Mouse (Mus musculus) intestine, embryonic 14.5 days (tissue): ENCODE data around the gene Arid1b. TPM values are rescaled to one million over a fixed set of nuclear protein-coding genes. Genes with fewer than 3 reads are reported as not detected.

Source experiments
- ATAC-seq: fragments of 200-750 bp; cut with Nextera tagmentation; replicated peaks from 2 replicates; pipeline ENCODE4 v1.8.0; 2017; ENCODE audit warnings: low read depth, moderate number of reproducible peaks, moderate TSS enrichment, moderate library complexity; ENCODE audit not compliant: low FRiP score, low TSS enrichment
- DNase-seq: peaks from one replicate; pipeline ENCODE4 v3.0.0-alpha.2; 2018; ENCODE audit warnings: low spot score
- H3K27ac ChIP-seq: fragments of 300-500 bp; sonication (generic); 2 replicates; pipeline ENCODE4 v1.5.1; 2014; ENCODE audit warnings: low read depth, mild to moderate bottlenecking, control low read depth
- H3K27me3 ChIP-seq: fragments of 300-500 bp; sonication (generic); replicated peaks from 2 replicates; pipeline ENCODE4 v1.6.1; 2014; ENCODE audit warnings: low read length, control low read depth; ENCODE audit not compliant: control insufficient read depth, insufficient read depth
- H3K36me3 ChIP-seq: fragments of 300-500 bp; sonication (generic); 2 replicates; pipeline ENCODE4 v1.6.1; 2014; ENCODE audit warnings: low read length, control low read depth; ENCODE audit not compliant: control insufficient read depth, insufficient read depth
- H3K4me1 ChIP-seq: fragments of 300-500 bp; sonication (generic); replicated peaks from 2 replicates; pipeline ENCODE4 v1.6.1; 2014; ENCODE audit warnings: low read length, control low read depth, mixed read lengths; ENCODE audit not compliant: control insufficient read depth, insufficient read depth
- H3K4me2 ChIP-seq: fragments of 300-500 bp; sonication (generic); 2 replicates; pipeline ENCODE4 v1.6.1; 2014; ENCODE audit warnings: low read length
- H3K4me3 ChIP-seq: fragments of 300-500 bp; sonication (generic); 2 replicates; pipeline ENCODE4 v1.5.1; 2014; ENCODE audit warnings: low read depth, low read length, control low read depth, mixed read lengths
- H3K9ac ChIP-seq: fragments of 300-500 bp; sonication (generic); 2 replicates; pipeline ENCODE4 v1.6.1; 2014; ENCODE audit warnings: mild to moderate bottlenecking, low read length
- H3K9me3 ChIP-seq: fragments of 300-500 bp; sonication (generic); 2 replicates; pipeline ENCODE4 v1.6.1; 2016; ENCODE audit warnings: low read length, control low read depth; ENCODE audit not compliant: control insufficient read depth
- WGBS: fragments of 180-500 bp; shearing (Covaris S2); extraction: QIAGEN DNeasy Blood & Tissue Kit; methylation state at CpG from one replicate; pipeline ENCODE4 v1.1.7; 2014; 5-methylcytosine and 5-hydroxymethylcytosine counted together
- polyA plus RNA-seq: library from polyadenylated mRNA; unstranded; fragments of >200 nt; fragmentation: Nextera tagmentation; extraction: Ambion mirVana; gene quantifications from 2 replicates; pipeline ENCODE4 v1.2.1, GENCODE M21; 2014

The Arid1b gene
- polyA plus RNA-seq, 1 experiment from 2014 or later, result 16.4 TPM

- no peaks in the 10 kb centered on the region for H3K9me3 ChIP-seq
- H3K4me3 ChIP-seq, result no peak overlapping the region
- H3K27ac ChIP-seq, result no peak overlapping the region
- 80% methylated on average over 6 of the region's 6 CpGs for WGBS
- H3K4me2 ChIP-seq, result no peak overlapping the region
- H3K36me3 ChIP-seq, result no peaks in the 10 kb centered on the region
- H3K27me3 ChIP-seq, result no peaks in the 10 kb centered on the region
- DNase-seq (no peak), ATAC-seq (no peak)
- H3K4me1 ChIP-seq, result peaks cover 9% of the 10 kb centered on the region
- no peak overlapping the region for H3K9ac ChIP-seq
Measured at GRCm38 (mm10) chr17:5143735-5144439, 149.8 kb downstream of the Arid1b start.

- H3K27ac ChIP-seq, result peak overlapping the region; percentile 33; the same call in 1 of the 2 replicates
- no peak for DNase-seq
Measured at GRCm38 (mm10) chr17:5150660-5151063, 156.5 kb downstream of the Arid1b start.

GRCm38 (mm10) chr17:5151852-5152251, 157.7 kb downstream of the Arid1b start:
- no peak overlapping the region for H3K27ac ChIP-seq
- H3K9ac ChIP-seq, result no peak overlapping the region
- H3K27me3 ChIP-seq, result no peaks in the 10 kb centered on the region
- H3K36me3 ChIP-seq, result no peaks in the 10 kb centered on the region
- peaks cover 14% of the 10 kb centered on the region for H3K4me1 ChIP-seq
- 75% methylated on average over 11 of the region's 11 CpGs for WGBS
- H3K4me3 ChIP-seq, result no peak overlapping the region
- DNase-seq (no peak), ATAC-seq (no peak)
- H3K9me3 ChIP-seq, result no peaks in the 10 kb centered on the region
- H3K4me2 ChIP-seq, result no peak overlapping the region

More at GRCm38 (mm10) chr17:5150660-5151063, 156.5 kb downstream of the Arid1b start:
- H3K4me2 ChIP-seq, result no peak overlapping the region
- WGBS, result 41% methylated on average over 7 of the region's 7 CpGs
- H3K9me3 ChIP-seq, result no peaks in the 10 kb centered on the region
- no peak overlapping the region for H3K9ac ChIP-seq
- peak; percentile 68; the same call in 1 of the 2 replicates for ATAC-seq
- no peaks in the 10 kb centered on the region for H3K27me3 ChIP-seq
- H3K36me3 ChIP-seq, result no peaks in the 10 kb centered on the region
- no peak overlapping the region for H3K4me3 ChIP-seq
- peaks cover 14% of the 10 kb centered on the region for H3K4me1 ChIP-seq

- Histone ChIP-seq H3K4me1 (peaks cover 14% of the 10 kb centered on the region), H3K9ac (no peak overlapping the region), H3K4me3 (no peak overlapping the region), H3K9me3 (no peaks in the 10 kb centered on the region), H3K4me2 (no peak overlapping the region), H3K27me3 (no peaks in the 10 kb centered on the region), H3K27ac (no peak overlapping the region), H3K36me3 (no peaks in the 10 kb centered on the region)
- DNase-seq, result no peak
- WGBS, result 58% methylated on average over 2 of the region's 2 CpGs
- no peak; the same call in 1 of the 2 replicates for ATAC-seq
Measured at GRCm38 (mm10) chr17:5153461-5153860, 159.3 kb downstream of the Arid1b start.

GRCm38 (mm10) chr17:5154322-5154721, 160.2 kb downstream of the Arid1b start:
- ATAC-seq, result no peak
- H3K9ac ChIP-seq, result no peak overlapping the region
- H3K27me3 ChIP-seq, result no peaks in the 10 kb centered on the region
- WGBS, result 69% methylated on average over 6 of the region's 6 CpGs
- no peak overlapping the region for H3K4me2 ChIP-seq
- no peak overlapping the region for H3K4me3 ChIP-seq
- H3K4me1 ChIP-seq, result peaks cover 14% of the 10 kb centered on the region
- DNase-seq, result no peak
- H3K27ac ChIP-seq, result no peak overlapping the region
- no peaks in the 10 kb centered on the region for H3K9me3 ChIP-seq
- H3K36me3 ChIP-seq, result no peaks in the 10 kb centered on the region

GRCm38 (mm10) chr17:5157609-5158008, 163.5 kb downstream of the Arid1b start:
- ATAC-seq (no peak), DNase-seq (no peak)
- no peaks in the 10 kb centered on the region for H3K9me3 ChIP-seq
- H3K4me3 ChIP-seq, result no peak overlapping the region
- no peak overlapping the region for H3K27ac ChIP-seq
- no peaks in the 10 kb centered on the region for H3K36me3 ChIP-seq
- no peak overlapping the region for H3K4me2 ChIP-seq
- H3K9ac ChIP-seq, result no peak overlapping the region
- peaks cover 6% of the 10 kb centered on the region; the same call in 1 of the 2 replicates for H3K4me1 ChIP-seq
- no peaks in the 10 kb centered on the region for H3K27me3 ChIP-seq
- 67% methylated on average over 7 of the region's 7 CpGs for WGBS

- Histone ChIP-seq H3K4me1 (peaks cover 4% of the 10 kb centered on the region; the same call in 1 of the 2 replicates), H3K4me3 (no peak overlapping the region), H3K36me3 (no peaks in the 10 kb centered on the region), H3K27ac (no peak overlapping the region), H3K27me3 (no peaks in the 10 kb centered on the region), H3K9ac (no peak overlapping the region), H3K4me2 (no peak overlapping the region), H3K9me3 (no peaks in the 10 kb centered on the region)
- WGBS, result 61% methylated on average over 2 of the region's 2 CpGs
- no peak for ATAC-seq
- no peak for DNase-seq
Measured at GRCm38 (mm10) chr17:5162525-5162924, 168.4 kb downstream of the Arid1b start.

- H3K36me3 ChIP-seq, result no peaks in the 10 kb centered on the region
- H3K9ac ChIP-seq, result no peak overlapping the region
- no peaks in the 10 kb centered on the region for H3K27me3 ChIP-seq
- H3K4me2 ChIP-seq, result no peak overlapping the region
- peaks cover 4% of the 10 kb centered on the region; the same call in 1 of the 2 replicates for H3K4me1 ChIP-seq
- no peaks in the 10 kb centered on the region for H3K9me3 ChIP-seq
- 83% methylated on average over 7 of the region's 7 CpGs for WGBS
- no peak overlapping the region for H3K4me3 ChIP-seq
- ATAC-seq, result no peak
- H3K27ac ChIP-seq, result no peak overlapping the region
- no peak for DNase-seq
Measured at GRCm38 (mm10) chr17:5163251-5163826, 169.2 kb downstream of the Arid1b start.
